Mouse (Mus musculus) brain, embryonic 14.5 days (tissue): ENCODE measurements around the gene Ubn1.

ENCODE experiments used
- CTCF ChIP-seq: fragments of 200-500 bp; IDR thresholded peaks from 2 replicates; pipeline ENCODE4 v1.5.1; 2012; ENCODE audit warnings: inconsistent platforms, mild to moderate bottlenecking, moderate library complexity, borderline replicate concordance; ENCODE audit not compliant: insufficient read depth, insufficient read length; ENCODE audit errors: extremely low read depth
- POLR2A ChIP-seq: fragments of 200-500 bp; IDR thresholded peaks from 2 replicates; pipeline ENCODE4 v1.6.1; 2012; ENCODE audit warnings: mild to moderate bottlenecking, inconsistent platforms, borderline replicate concordance; ENCODE audit not compliant: poor library complexity, insufficient read depth, insufficient read length, severe bottlenecking; ENCODE audit errors: extremely low read depth

GRCm38 (mm10) chr16:5086179-5086578 is 36.3 kb downstream of the Ubn1 start:
- TF ChIP-seq CTCF (no peak), POLR2A (no peak)
